Mouse (Mus musculus) CH12.LX (cell line): ENCODE data around the gene Robo3.

ENCODE experiments used
- CTCF ChIP-seq, 2 experiments: IDR thresholded peaks in 1 of 2; conservative IDR thresholded peaks in 1 of 2; 2 replicates each; pipeline ENCODE4 v1.5.1; 2011 to 2012; ENCODE audit warnings: low read depth in 2 of 2, low read length in 2 of 2, improper control_type of control experiment in 1 of 2, inconsistent platforms in 1 of 2, mild to moderate bottlenecking in 1 of 2, moderate library complexity in 1 of 2
- E2F4 ChIP-seq: IDR thresholded peaks from 2 replicates; pipeline ENCODE4 v1.6.1; 2011; ENCODE audit warnings: low read depth, low read length, improper control_type of control experiment; ENCODE audit not compliant: insufficient replicate concordance
- GABPA ChIP-seq: IDR thresholded peaks from 2 replicates; pipeline ENCODE4 v1.6.1; 2012; ENCODE audit warnings: low read depth, low read length, improper control_type of control experiment, inconsistent platforms; ENCODE audit not compliant: insufficient replicate concordance
- MAFK ChIP-seq: IDR thresholded peaks from 2 replicates; pipeline ENCODE4 v1.6.1; 2011; ENCODE audit warnings: low read length, improper control_type of control experiment; ENCODE audit not compliant: insufficient replicate concordance
- MAX ChIP-seq: IDR thresholded peaks from 2 replicates; pipeline ENCODE4 v1.6.1; 2011; ENCODE audit warnings: low read length, improper control_type of control experiment
- POLR2A ChIP-seq: IDR thresholded peaks from 2 replicates; pipeline ENCODE4 v1.6.1; 2011; ENCODE audit warnings: low read depth, mild to moderate bottlenecking, improper control_type of control experiment, low read length
- SIN3A ChIP-seq: IDR thresholded peaks from 2 replicates; pipeline ENCODE4 v1.6.1; 2012; ENCODE audit warnings: low read length, improper control_type of control experiment, inconsistent platforms
- TBP ChIP-seq: conservative IDR thresholded peaks from 2 replicates; pipeline ENCODE4 v1.6.1; 2011; ENCODE audit warnings: low read depth, low read length, improper control_type of control experiment
- USF2 ChIP-seq: conservative IDR thresholded peaks from 2 replicates; pipeline ENCODE4 v1.6.1; 2011; ENCODE audit warnings: low read depth, low read length, improper control_type of control experiment

- TF ChIP-seq CTCF (conservative IDR thresholded peaks at IDR 0.05 in 1 of 2, IDR thresholded peaks at IDR 0.05 in 1 of 2; ENCODE audit: low read depth in 2 of 2, low read length in 2 of 2), result no peak
- no peak for TF ChIP-seq USF2
- no peak for TF ChIP-seq E2F4
- TF ChIP-seq POLR2A, result no peak
- TF ChIP-seq MAX, result no peak
- no peak for TF ChIP-seq TBP
- TF ChIP-seq MAFK, result no peak
- TF ChIP-seq SIN3A, result no peak
- no peak for TF ChIP-seq GABPA
Measured at GRCm38 (mm10) chr9:37412989-37413388, 20.1 kb downstream of the Robo3 start.
